In genomic region chr7:24563191-24563836, GRCm38 (mm10) we compare ENCODE assay signal across 22 mouse cellular contexts. TPM values are rescaled to one million over a fixed set of nuclear protein-coding genes. Genes with fewer than 3 reads are reported as not detected.
"Had no signal": no experiment of that assay in that cellular context is flagged by ENCODE, and none has a peak within 500 bp of the region (broad histone marks: within the 10 kb centered on the region; RNA-seq: fewer than 3 reads in every experiment).

No protein-coding gene starts in this region.

- H3K4me1 ChIP-seq: midbrain, embryonic 10.5 days; midbrain, embryonic 12.5 days; neural tube, embryonic 13.5 days; neural tube, embryonic 15.5 days had no signal

- H3K27ac ChIP-seq: midbrain, embryonic 10.5 days; midbrain, embryonic 12.5 days; neural tube, embryonic 13.5 days; neural tube, embryonic 15.5 days had no signal

- H3K9ac ChIP-seq: lung, embryonic 14.5 days; midbrain, embryonic 12.5 days; neural tube, embryonic 13.5 days; neural tube, embryonic 15.5 days had no signal

- H3K4me2 ChIP-seq: lung, embryonic 14.5 days; midbrain, embryonic 12.5 days; neural tube, embryonic 13.5 days; neural tube, embryonic 15.5 days had no signal

- ATAC-seq: midbrain, embryonic 16.5 days had no signal

- H3K27me3 ChIP-seq: midbrain, embryonic 12.5 days; neural tube, embryonic 13.5 days; neural tube, embryonic 15.5 days had no signal

- H3K4me3 ChIP-seq: midbrain, embryonic 10.5 days; midbrain, embryonic 12.5 days; myocyte; neural tube, embryonic 13.5 days; neural tube, embryonic 15.5 days had no signal

- H3K9me3 ChIP-seq: midbrain, embryonic 10.5 days; midbrain, embryonic 12.5 days; neural tube, embryonic 13.5 days; neural tube, embryonic 15.5 days had no signal

- DNase-seq: lung, adult 18-20 months; lung, postnatal 10 days; lung, postnatal 4 days; midbrain, embryonic 14.5 days; retina, postnatal 1 day; right cerebral cortex, adult 18-20 months; right cerebral cortex, postnatal 25 days; right cerebral cortex, postnatal 4 days; spleen, adult 18-20 months; thymus, adult 18-20 months; thymus, postnatal 14 days; thymus, postnatal 36 days had no signal

RNA-seq across cellular contexts. Expression of gene Pinlyp, which starts 17.4 kb away (rescaled TPM):
- polyA plus RNA-seq: liver, embryonic 16.5 days; lung, embryonic 14.5 days; midbrain, embryonic 12.5 days; midbrain, embryonic 14.5 days; midbrain, embryonic 16.5 days; neural tube, embryonic 11.5 days; neural tube, embryonic 13.5 days; neural tube, embryonic 15.5 days; small intestine, adult 2 months had no signal
